Mouse (Mus musculus) embryonic facial prominence, embryonic 15.5 days (tissue): Measurements from ENCODE around the gene Shcbp1l. TPM values are rescaled to one million over a fixed set of nuclear protein-coding genes. Genes with fewer than 3 reads are reported as not detected.
"Not testable (repeated sequence)": the region's sequence is repeated elsewhere in the genome, so short reads cannot be mapped to it uniquely, and the experiment has no call there.

Source experiments
- ATAC-seq: fragments of 200-750 bp; cut with Nextera tagmentation; 2 replicates; pipeline ENCODE4 v1.8.0; 2017; ENCODE audit warnings: low read depth, moderate TSS enrichment; ENCODE audit not compliant: insufficient number of reproducible peaks, low FRiP score, low TSS enrichment
- H3K27ac ChIP-seq: fragments of 300-500 bp; sonication (generic); replicated peaks from 2 replicates; pipeline ENCODE4 v1.5.1; 2015; ENCODE audit warnings: mild to moderate bottlenecking, inconsistent platforms
- H3K27me3 ChIP-seq: fragments of 300-500 bp; sonication (generic); 2 replicates; pipeline ENCODE4 v1.6.1; 2015; ENCODE audit warnings: inconsistent platforms
- H3K36me3 ChIP-seq: fragments of 300-500 bp; sonication (generic); 2 replicates; pipeline ENCODE4 v1.6.1; 2015; ENCODE audit warnings: mild to moderate bottlenecking, inconsistent platforms
- H3K4me1 ChIP-seq: fragments of 300-500 bp; sonication (generic); 2 replicates; pipeline ENCODE4 v1.6.1; 2015; ENCODE audit warnings: inconsistent platforms
- H3K4me2 ChIP-seq: fragments of 300-500 bp; sonication (generic); replicated peaks from 2 replicates; pipeline ENCODE4 v1.6.1; 2015; ENCODE audit warnings: mild to moderate bottlenecking, inconsistent platforms
- H3K4me3 ChIP-seq: fragments of 300-500 bp; sonication (generic); replicated peaks from 2 replicates; pipeline ENCODE4 v1.5.1; 2015; ENCODE audit warnings: mild to moderate bottlenecking, inconsistent platforms
- H3K9ac ChIP-seq: fragments of 300-500 bp; sonication (generic); 2 replicates; pipeline ENCODE4 v1.6.1; 2015; ENCODE audit warnings: inconsistent platforms
- H3K9me3 ChIP-seq: fragments of 300-500 bp; sonication (generic); replicated peaks from 2 replicates; pipeline ENCODE4 v1.6.1; 2016; ENCODE audit warnings: inconsistent platforms
- WGBS: fragments of 180-500 bp; shearing (Covaris S2); methylation state at CpG from one replicate; pipeline ENCODE4 v1.1.7; 2015; 5-methylcytosine and 5-hydroxymethylcytosine counted together
- polyA plus RNA-seq: library from polyadenylated mRNA; unstranded; fragments of >200 nt; fragmentation: Nextera tagmentation; extraction: Ambion mirVana; gene quantifications from 2 replicates; pipeline ENCODE4 v1.2.1, GENCODE M21; 2015

The Shcbp1l gene
- polyA plus RNA-seq, 1 experiment from 2014 or later: 0.24 TPM

GRCm38 (mm10) chr1:153453146-153453642 is 28.2 kb downstream of the Shcbp1l start:
- ATAC-seq: no peak
- H3K27me3 ChIP-seq: no peaks in the 10 kb centered on the region
- no peak overlapping the region for H3K4me2 ChIP-seq
- WGBS: 86% methylated on average over 3 of the region's 3 CpGs
- H3K9ac ChIP-seq: no peak overlapping the region
- no peak overlapping the region for H3K27ac ChIP-seq
- no peaks in the 10 kb centered on the region for H3K4me1 ChIP-seq
- no peak overlapping the region for H3K4me3 ChIP-seq
- peaks cover 56% of the 10 kb centered on the region for H3K36me3 ChIP-seq
- H3K9me3 ChIP-seq: no peaks in the 10 kb centered on the region

GRCm38 (mm10) chr1:153456137-153456536 is 31.2 kb downstream of the Shcbp1l start:
- H3K4me3 ChIP-seq: no peak overlapping the region
- H3K27me3 ChIP-seq: no peaks in the 10 kb centered on the region
- no peak overlapping the region for H3K9ac ChIP-seq
- whole genome bisulfite sequencing: 85% methylated on average over 5 of the region's 5 CpGs
- H3K36me3 ChIP-seq: peaks cover 72% of the 10 kb centered on the region
- no peak for ATAC-seq
- H3K27ac ChIP-seq: no peak overlapping the region
- no peaks in the 10 kb centered on the region for H3K9me3 ChIP-seq
- no peak overlapping the region for H3K4me2 ChIP-seq
- no peaks in the 10 kb centered on the region for H3K4me1 ChIP-seq

- H3K4me3 ChIP-seq: no peak overlapping the region
- WGBS: 78% methylated on average over 1 of the region's 1 CpGs
- no peaks in the 10 kb centered on the region for H3K9me3 ChIP-seq
- no peak overlapping the region for H3K9ac ChIP-seq
- H3K27me3 ChIP-seq: no peaks in the 10 kb centered on the region
- ATAC-seq: no peak
- H3K27ac ChIP-seq: no peak overlapping the region
- no peak overlapping the region for H3K4me2 ChIP-seq
- peaks cover 64% of the 10 kb centered on the region for H3K36me3 ChIP-seq
- no peaks in the 10 kb centered on the region for H3K4me1 ChIP-seq
Observed at GRCm38 (mm10) chr1:153461796-153462195, 36.8 kb downstream of the Shcbp1l start.

- no peak for ATAC-seq
- no peaks in the 10 kb centered on the region for H3K9me3 ChIP-seq
- H3K4me2 ChIP-seq: no peak overlapping the region
- peaks cover 64% of the 10 kb centered on the region for H3K36me3 ChIP-seq
- H3K9ac ChIP-seq: no peak overlapping the region
- peaks cover 2% of the 10 kb centered on the region; the same call in 1 of the 2 replicates for H3K4me1 ChIP-seq
- 97% methylated on average over 1 of the region's 1 CpGs for WGBS
- H3K27ac ChIP-seq: no peak overlapping the region
- H3K27me3 ChIP-seq: no peaks in the 10 kb centered on the region
- no peak overlapping the region for H3K4me3 ChIP-seq
Observed at GRCm38 (mm10) chr1:153479296-153479695, 54.3 kb downstream of the Shcbp1l start.

GRCm38 (mm10) chr1:153480386-153481024 is 55.5 kb downstream of the Shcbp1l start:
- Histone ChIP-seq H3K4me1 (peaks cover 15% of the 10 kb centered on the region), H3K4me2 (no peak overlapping the region), H3K9ac (no peak overlapping the region), H3K27me3 (no peaks in the 10 kb centered on the region), H3K27ac (no peak overlapping the region), H3K4me3 (no peak overlapping the region), H3K36me3 (peaks cover 56% of the 10 kb centered on the region), H3K9me3 (no peaks in the 10 kb centered on the region)
- no peak for ATAC-seq
- 49% methylated on average over 1 of the region's 1 CpGs for WGBS

- Histone ChIP-seq H3K4me1 (peaks cover 16% of the 10 kb centered on the region), H3K4me3 (no peak overlapping the region), H3K36me3 (peaks cover 54% of the 10 kb centered on the region), H3K9me3 (no peaks in the 10 kb centered on the region), H3K27me3 (no peaks in the 10 kb centered on the region), H3K9ac (no peak overlapping the region), H3K4me2 (no peak overlapping the region), H3K27ac (no peak overlapping the region)
- WGBS: 86% methylated on average over 1 of the region's 1 CpGs
- ATAC-seq: no peak
Observed at GRCm38 (mm10) chr1:153481025-153481412, 56.1 kb downstream of the Shcbp1l start.

- H3K9me3 ChIP-seq: no peaks in the 10 kb centered on the region
- H3K4me2 ChIP-seq: peak overlapping the region; percentile 64
- H3K4me1 ChIP-seq: peaks cover 20% of the 10 kb centered on the region
- ATAC-seq: no peak
- H3K27me3 ChIP-seq: no peaks in the 10 kb centered on the region
- no peak overlapping the region for H3K9ac ChIP-seq
- no peak overlapping the region for H3K27ac ChIP-seq
- H3K4me3 ChIP-seq: peak overlapping the region; percentile 100
- peaks cover 22% of the 10 kb centered on the region for H3K36me3 ChIP-seq
- 48% methylated on average over 2 of the region's 2 CpGs for WGBS
Observed at GRCm38 (mm10) chr1:153485201-153485796, 60.3 kb downstream of the Shcbp1l start.

- peak overlapping the region; percentile 100 for H3K4me3 ChIP-seq
- peak overlapping the region; percentile 64 for H3K4me2 ChIP-seq
- H3K27me3 ChIP-seq, ATAC-seq, H3K9me3 ChIP-seq, H3K27ac ChIP-seq: not testable (repeated sequence)
- WGBS: 7% methylated on average over 6 of the region's 6 CpGs
- peak overlapping the region; percentile 13; the same call in 1 of the 2 replicates for H3K9ac ChIP-seq
- peaks cover 14% of the 10 kb centered on the region for H3K36me3 ChIP-seq
- peaks cover 20% of the 10 kb centered on the region for H3K4me1 ChIP-seq
Observed at GRCm38 (mm10) chr1:153486120-153486519, 61.2 kb downstream of the Shcbp1l start.

- Histone ChIP-seq H3K9ac (peak overlapping the region; percentile 90), H3K4me3 (peak overlapping the region; percentile 100), H3K4me1 (peaks cover 20% of the 10 kb centered on the region), H3K4me2 (peak overlapping the region; percentile 64), H3K27me3 (no peaks in the 10 kb centered on the region), H3K27ac (peak overlapping the region; percentile 91), H3K36me3 (peaks cover 8% of the 10 kb centered on the region; the same call in 1 of the 2 replicates), H3K9me3 (no peaks in the 10 kb centered on the region)
- WGBS: under 1% methylated on average over 63 of the region's 64 CpGs
- peak; percentile 74 for ATAC-seq
Observed at GRCm38 (mm10) chr1:153486767-153487499, 62.0 kb downstream of the Shcbp1l start.

- H3K27ac ChIP-seq: peak within 1 kb of the TSS; percentile 91
- peak within 1 kb of the TSS; percentile 100 for H3K4me3 ChIP-seq
- H3K4me1 ChIP-seq: peaks cover 20% of the 10 kb centered on the region
- H3K36me3 ChIP-seq: 0 out of 2 replicates have a peak, but pooled peaks cover 2% of the 10 kb centered on the region
- 0% methylated on average over 35 of the region's 35 CpGs for WGBS
- H3K27me3 ChIP-seq: no peaks in the 10 kb centered on the region
- H3K9ac ChIP-seq: peak within 1 kb of the TSS; percentile 90
- ATAC-seq: peak; percentile 92
- H3K4me2 ChIP-seq: peak within 1 kb of the TSS; percentile 64
- H3K9me3 ChIP-seq: no peaks in the 10 kb centered on the region
Observed at GRCm38 (mm10) chr1:153487500-153487879, 62.5 kb downstream of the Shcbp1l start, which contains the start of gene Dhx9. Gene Dhx9 (minus strand): TSS chr1:153487660.

- no peaks in the 10 kb centered on the region for H3K36me3 ChIP-seq
- no peak overlapping the region for H3K4me3 ChIP-seq
- no peaks in the 10 kb centered on the region for H3K27me3 ChIP-seq
- H3K9ac ChIP-seq: no peak overlapping the region
- no peak for ATAC-seq
- no peak overlapping the region for H3K4me2 ChIP-seq
- H3K4me1 ChIP-seq: peaks cover 19% of the 10 kb centered on the region
- no peaks in the 10 kb centered on the region for H3K9me3 ChIP-seq
- no peak overlapping the region for H3K27ac ChIP-seq
- WGBS: 46% methylated on average over 7 of the region's 7 CpGs
Observed at GRCm38 (mm10) chr1:153489132-153489531, 64.2 kb downstream of the Shcbp1l start.
